Mouse (Mus musculus) testis, postnatal 14 days (tissue): ENCODE results near the gene Ackr2.

Source experiments
- DNase-seq: peaks from one replicate; pipeline ENCODE4 v3.0.0; 2021; ENCODE audit warnings: low spot score

Gene Ackr2

GRCm38 (mm10) chr9:121892057-121892687 is 6.0 kb upstream of the Ackr2 start:
- no peak for DNase-seq

GRCm38 (mm10) chr9:121894447-121894846 is 3.7 kb upstream of the Ackr2 start:
- DNase-seq: no peak

GRCm38 (mm10) chr9:121895392-121895993 is 2.7 kb upstream of the Ackr2 start:
- no peak for DNase-seq

DNA sequence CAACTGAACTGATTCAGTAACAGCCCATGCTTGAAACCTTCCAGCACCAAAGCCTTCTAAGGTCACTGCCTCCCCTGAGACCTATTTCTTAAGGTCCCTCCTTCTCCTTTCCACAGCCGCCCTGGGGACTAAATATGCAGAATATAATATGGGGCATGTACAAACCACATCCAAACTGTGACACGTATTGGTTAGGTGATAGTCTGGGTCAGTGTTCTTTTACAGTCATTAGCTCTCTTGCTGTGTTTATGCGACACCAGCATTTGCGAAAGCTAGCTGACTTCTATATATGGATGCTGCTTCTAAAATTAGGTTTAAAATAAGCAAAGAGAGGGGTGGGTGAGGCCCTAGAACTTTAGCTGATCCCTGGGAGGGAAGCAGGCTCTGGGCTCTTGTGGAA is 1.3 kb upstream of the Ackr2 start:
- no peak for DNase-seq

DNA sequence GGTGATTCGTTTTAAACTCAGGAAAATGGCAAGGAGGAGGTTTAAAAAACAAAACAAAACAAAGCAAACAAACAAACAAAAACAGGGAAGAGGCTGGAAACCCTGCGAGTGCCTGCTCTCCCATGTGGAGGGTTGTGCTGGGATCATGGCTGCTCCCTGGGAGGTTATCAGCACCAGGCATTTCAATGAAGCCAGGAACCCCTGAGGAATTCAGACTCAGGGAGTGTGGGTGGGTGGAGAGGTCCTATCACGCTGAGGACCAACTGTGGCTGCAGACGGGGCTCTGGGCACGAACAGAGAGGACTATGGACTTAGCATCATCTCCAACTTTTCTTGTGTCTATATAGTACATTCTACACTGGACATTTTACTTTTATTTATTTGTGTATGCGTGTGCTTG is 1.2 kb downstream of the Ackr2 start:
- no peak for DNase-seq

GRCm38 (mm10) chr9:121900282-121900855 is 2.2 kb downstream of the Ackr2 start:
- DNase-seq: no peak

DNA sequence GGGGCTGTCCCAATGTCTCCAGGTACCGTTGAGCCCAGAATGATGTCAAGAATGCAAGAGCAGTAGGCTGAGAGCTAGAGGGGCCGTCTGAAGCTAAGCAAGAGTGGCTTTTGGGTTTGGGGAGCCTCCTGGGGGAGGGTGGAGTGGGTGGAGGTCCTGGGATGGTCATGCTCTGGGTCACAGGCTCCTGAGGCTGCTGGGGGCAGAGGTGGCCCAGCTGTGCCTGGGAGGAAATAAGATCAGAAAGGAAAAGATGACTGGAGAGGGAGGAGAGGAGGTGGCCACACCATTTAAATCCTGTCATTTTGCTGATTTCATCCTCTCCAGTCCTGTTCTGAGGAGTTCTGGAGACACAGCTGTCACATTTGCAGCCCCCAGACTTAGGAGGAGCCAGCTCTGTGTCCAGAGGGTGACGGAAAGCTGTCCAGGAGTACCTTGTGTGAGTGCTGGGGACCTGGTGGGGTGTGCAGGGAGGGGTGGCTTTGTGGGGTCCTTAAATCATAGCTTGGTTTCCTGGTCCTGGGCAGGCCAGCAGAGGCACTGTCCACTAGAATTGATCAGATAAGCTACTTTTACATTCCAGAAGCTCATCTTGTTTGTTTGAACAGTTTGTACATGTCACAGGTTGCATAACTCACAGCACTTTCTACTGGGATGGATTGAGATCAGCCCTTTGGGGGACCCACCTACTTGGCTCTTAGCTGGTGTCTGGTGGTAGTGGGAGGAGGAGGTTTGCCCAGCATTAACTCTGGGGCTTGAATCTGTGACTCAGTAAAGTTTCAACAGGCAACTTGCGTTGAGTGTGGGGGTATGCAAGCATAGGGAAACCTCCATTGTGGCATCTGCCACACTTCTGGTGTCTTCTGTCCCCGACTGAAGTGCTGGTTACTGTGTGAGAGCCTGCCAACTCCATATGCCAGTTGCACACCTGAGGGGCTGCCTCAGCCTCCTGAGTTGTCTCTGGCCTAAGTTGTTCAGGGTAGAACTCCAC is 3.9 kb downstream of the Ackr2 start:
- no peak for DNase-seq

DNA sequence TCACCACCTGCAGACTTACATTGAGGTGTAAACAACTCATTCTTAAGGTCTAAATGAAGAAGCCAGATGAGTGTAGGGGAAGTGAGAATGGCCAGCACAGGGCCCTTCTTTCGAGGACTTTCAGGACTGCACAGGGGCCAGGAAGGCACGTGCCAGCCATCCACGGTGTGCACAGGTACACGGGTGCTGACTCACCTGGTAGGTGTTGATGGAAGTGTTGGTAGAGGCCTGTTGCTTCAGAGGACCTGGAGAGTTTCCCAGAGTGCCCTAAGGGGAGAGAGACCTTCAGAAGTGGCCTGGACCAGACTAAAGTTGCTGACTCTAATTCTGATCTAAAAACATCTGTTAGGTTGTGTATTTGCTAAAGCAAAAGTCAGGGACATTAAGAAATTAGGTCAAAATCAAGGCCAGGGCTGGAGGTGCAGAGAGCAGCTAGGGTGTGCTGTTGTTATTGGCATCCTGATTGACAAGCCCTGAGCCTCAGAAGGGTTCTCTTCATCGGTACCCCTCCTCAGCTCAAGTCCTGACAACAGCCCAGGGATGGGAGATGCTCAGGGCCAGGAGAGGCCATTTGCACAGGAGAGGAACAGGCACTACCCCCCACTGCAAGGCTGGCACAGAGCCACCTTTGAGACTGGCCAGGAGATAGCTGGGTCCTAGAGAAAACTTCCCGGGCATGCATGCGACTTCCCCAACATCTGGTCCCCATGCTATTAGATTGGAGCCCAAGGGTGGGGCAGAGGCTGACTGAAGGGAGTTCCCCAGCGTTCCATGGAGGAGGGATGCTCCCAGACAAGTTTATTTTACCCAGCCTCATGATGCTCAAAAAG is 5.5 kb downstream of the Ackr2 start:
- DNase-seq: no peak

DNA sequence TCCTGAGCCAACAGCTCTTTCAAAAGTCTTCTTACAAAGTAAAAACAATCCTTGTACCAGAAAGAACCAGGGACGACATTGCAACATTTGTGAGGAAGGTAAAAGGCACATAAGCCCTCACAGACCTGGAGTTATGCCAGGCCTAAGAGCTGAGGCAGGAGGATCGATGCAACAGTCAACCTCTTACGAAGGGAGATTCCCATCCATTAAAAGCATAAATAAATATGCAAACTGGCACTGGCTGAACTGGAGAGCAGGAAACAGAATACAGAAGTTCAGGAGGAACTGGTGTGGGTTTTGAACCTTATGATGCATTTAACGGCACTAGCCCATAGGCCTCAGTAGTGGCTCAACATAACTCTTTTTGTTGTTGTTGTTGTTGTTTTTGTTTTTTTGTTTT is 6.2 kb downstream of the Ackr2 start:
- DNase-seq: no peak

DNA sequence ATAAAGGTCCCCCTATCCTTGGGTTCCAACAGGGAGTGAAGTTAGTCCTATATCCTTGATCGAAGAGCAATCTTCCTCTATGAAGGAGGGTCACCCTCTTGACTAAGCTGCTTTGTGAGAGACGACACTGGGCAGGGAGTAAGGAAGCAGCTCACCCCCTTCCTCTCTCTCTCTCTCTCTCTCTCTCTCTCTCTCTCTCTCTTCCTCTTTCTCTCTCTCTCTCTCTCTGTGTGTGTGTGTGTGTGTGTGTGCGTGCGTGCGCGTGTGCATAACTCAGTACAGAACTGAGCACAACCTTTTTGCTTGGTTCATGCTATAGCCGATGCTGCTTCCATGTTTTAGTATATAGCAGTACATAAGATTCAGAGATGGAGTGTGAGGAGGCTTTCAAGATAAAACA is 6.8 kb downstream of the Ackr2 start:
- no peak for DNase-seq

DNA sequence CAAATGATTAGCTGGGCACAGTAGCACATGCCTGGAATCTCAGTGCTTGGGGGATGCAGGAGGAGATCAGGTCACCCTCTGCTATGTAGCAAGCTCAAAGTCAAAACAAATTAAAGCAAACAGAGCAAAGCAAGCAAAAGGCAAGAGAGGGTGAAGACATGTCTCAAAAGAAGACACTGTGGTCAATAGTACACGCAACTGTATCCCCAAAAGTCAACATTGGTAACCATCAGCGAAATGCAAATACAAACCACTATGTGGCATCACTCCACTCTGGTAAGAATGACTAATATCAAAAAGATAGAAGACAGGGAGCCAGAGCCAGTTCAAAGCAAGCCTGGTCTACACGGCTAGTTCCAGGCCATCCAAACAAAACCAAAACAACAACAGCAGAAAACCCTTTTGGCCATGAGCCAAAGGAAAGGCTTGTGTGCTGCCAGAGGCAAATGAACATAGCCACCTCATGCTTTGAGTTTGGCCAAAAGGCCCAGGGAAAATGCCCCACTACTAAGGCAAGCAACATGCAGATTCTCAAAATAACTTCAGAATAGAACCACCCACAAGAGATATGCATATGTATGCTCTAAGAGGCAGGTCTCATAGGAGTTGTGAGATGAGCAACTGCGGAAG is 7.5 kb downstream of the Ackr2 start:
- DNase-seq: no peak

DNA sequence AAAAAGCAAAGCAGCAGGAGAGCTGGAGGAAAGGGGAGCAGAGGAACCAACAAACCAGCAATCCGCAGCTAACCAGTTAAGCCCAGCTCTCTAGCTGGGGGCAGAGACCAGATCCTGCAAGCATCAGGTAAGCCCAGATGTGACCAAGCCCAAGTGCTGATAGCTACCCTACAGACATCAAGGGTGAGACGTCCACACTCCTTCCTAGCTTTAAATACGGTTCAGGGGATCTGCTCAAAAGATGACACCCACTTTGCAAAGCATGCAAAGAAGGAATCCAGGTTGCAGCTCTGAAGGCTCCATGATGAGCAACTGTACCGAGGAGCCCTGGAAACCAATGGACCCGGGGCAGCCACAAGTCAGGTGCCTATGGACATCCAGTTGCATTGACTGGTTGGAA is 8.3 kb downstream of the Ackr2 start:
- no peak for DNase-seq

GRCm38 (mm10) chr9:121907356-121908070 is 9.4 kb downstream of the Ackr2 start:
- no peak for DNase-seq

DNA sequence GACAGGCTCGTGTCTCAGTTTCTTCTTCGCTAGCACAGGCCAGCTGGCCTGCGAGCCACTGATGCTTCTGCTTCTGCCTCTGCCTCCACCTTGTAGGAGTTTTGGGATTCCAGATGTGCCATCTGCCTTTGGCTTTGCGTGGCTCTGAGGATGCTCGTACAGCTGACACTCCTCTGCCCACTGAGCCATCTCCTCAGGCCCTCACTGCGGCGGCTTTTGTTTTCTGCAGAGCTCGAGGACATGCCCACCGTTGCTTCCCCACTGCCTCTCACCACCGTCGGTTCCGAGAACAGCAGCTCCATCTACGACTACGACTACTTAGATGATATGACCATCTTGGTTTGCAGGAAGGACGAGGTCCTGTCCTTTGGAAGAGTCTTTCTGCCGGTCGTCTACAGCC is 10.2 kb downstream of the Ackr2 start:
- DNase-seq: no peak

GRCm38 (mm10) chr9:121909635-121910034 is 11.5 kb downstream of the Ackr2 start:
- DNase-seq: no peak

GRCm38 (mm10) chr9:121911196-121911595 is 13.0 kb downstream of the Ackr2 start:
- no peak for DNase-seq

DNA sequence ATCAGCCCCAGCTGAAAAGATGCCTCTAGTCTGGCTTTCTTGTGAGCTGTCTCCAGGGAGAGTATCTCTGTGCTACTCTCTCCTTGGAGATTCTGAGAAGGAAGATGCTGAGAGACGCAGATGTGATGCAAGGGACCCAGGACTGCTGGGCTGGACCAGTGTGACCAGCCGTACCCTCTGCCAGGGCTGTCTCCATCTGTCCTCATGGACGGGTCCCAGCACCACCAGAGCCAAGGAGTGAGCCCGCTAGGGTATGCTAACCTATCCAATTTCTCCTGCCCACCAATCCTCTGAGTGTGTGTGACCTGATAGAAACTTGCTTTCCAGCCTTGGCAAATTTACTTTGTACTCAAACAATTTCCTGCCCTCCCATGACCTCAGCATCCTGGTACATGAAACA is 14.6 kb downstream of the Ackr2 start:
- no peak for DNase-seq

DNA sequence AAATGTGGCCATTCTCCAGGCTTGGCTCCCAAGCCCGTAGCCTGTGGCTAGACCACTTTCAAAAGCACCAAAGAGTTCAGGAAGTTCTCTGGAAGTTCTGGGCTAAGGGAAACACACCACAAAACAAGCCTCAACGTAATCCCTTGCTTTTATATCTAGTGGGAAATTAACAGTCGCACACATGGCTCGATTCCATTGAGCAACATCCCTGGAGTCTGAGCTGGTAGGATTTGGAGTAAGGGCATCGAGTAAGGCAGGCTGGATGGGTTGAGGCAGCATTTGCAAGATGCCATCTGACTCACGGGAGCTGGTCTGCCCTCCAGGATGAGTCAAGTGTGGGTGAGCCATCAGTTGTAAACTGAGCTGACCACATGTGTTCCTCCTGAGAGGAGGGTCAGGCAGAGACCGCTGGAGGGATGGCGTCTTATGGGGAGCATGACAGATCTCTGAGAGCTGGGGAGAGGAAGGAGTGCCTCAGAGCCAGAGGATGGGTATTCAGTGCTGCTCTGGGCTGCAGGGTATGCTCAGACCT is 16.1 kb downstream of the Ackr2 start:
- no peak for DNase-seq

DNA sequence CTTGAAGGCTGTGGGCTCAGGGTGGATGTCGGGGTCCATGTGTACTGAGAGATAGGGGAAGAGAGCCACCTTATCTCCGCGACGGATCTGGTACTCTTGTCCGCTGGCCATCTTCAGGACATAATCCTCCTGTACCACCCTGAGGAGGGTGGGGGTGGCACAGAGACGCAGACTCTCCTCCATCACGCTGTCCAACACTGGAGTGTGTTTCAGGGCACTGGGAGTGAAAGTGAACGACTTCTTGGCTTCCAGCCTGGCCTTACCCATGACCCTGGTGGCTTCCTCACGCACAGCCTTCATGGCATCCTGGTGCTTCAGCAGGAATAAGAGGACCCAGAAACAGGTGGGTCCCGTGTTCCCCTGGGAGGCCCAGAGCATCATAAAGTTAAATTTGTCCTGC is 16.9 kb downstream of the Ackr2 start:
- DNase-seq: no peak

DNA sequence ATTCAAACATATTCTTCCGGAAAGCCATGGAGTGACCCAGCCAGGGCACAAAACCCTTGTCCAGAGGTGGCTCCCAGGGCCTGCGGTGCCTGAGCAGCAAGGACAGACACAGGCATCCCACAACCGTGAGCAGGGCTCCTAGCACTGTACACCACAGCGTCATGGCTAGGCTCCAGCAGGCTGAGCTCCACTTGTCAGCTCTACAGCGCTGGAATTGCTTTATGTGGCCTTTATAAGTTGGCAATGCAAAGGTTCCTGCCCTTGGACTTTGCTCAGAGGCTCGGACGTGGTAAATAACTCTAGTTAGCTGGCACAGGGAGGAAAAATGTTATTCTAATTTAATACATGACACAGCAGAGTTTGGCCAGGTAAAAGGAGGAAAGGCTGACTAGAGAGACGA is 17.9 kb downstream of the Ackr2 start, which contains the start of gene Cyp8b1:
TSS of gene Cyp8b1 (minus strand) at position 204 of the 400 bp plus-strand sequence.
- DNase-seq: no peak
